Mouse (Mus musculus) limb, embryonic 11.5 days (tissue): Measurements from ENCODE around the gene Fign. TPM values are rescaled to one million over a fixed set of nuclear protein-coding genes. Genes with fewer than 3 reads are reported as not detected.
A peak's percentile ranks its signal among the peaks of the same experiment; 100 is the strongest.

ENCODE experiments used
- ATAC-seq: fragments of 200-750 bp; cut with Nextera tagmentation; 2 replicates; pipeline ENCODE4 v1.8.0; 2017; ENCODE audit warnings: low read depth; ENCODE audit not compliant: insufficient number of reproducible peaks, low FRiP score, low TSS enrichment
- DNase-seq: peaks from one replicate; pipeline ENCODE4 v3.0.0-alpha.2; 2015; ENCODE audit warnings: low spot score
- H3K27ac ChIP-seq: fragments of 300-500 bp; sonication (generic); replicated peaks from 2 replicates; pipeline ENCODE4 v1.5.1; 2014; ENCODE audit warnings: low read depth, mild to moderate bottlenecking, low read length
- H3K27me3 ChIP-seq: fragments of 300-500 bp; sonication (generic); 2 replicates; pipeline ENCODE4 v1.6.1; 2014; ENCODE audit warnings: mild to moderate bottlenecking, low read length, mixed read lengths; ENCODE audit not compliant: control insufficient read depth, insufficient read depth
- H3K36me3 ChIP-seq: fragments of 300-500 bp; sonication (generic); 2 replicates; pipeline ENCODE4 v1.6.1; 2014; ENCODE audit warnings: mild to moderate bottlenecking, low read length, moderate library complexity, mixed read lengths; ENCODE audit not compliant: control insufficient read depth, insufficient read depth
- H3K4me1 ChIP-seq: fragments of 300-500 bp; sonication (generic); 2 replicates; pipeline ENCODE4 v1.6.1; 2014; ENCODE audit warnings: low read length, mixed read lengths; ENCODE audit not compliant: control insufficient read depth, insufficient read depth
- H3K4me2 ChIP-seq: fragments of 300-500 bp; sonication (generic); 2 replicates; pipeline ENCODE4 v1.6.1; 2014; ENCODE audit warnings: low read depth, mild to moderate bottlenecking, moderate library complexity; ENCODE audit not compliant: severe bottlenecking
- H3K4me3 ChIP-seq: fragments of 300-500 bp; sonication (generic); 2 replicates; pipeline ENCODE4 v1.5.1; 2014; ENCODE audit warnings: low read depth, low read length
- H3K9ac ChIP-seq: fragments of 300-500 bp; sonication (generic); 2 replicates; pipeline ENCODE4 v1.6.1; 2014; ENCODE audit warnings: mild to moderate bottlenecking, low read length
- H3K9me3 ChIP-seq: fragments of 300-500 bp; sonication (generic); 2 replicates; pipeline ENCODE4 v1.6.1; 2016; ENCODE audit warnings: low read length; ENCODE audit not compliant: control insufficient read depth
- WGBS: fragments of 180-500 bp; shearing (Covaris S2); extraction: QIAGEN DNeasy Blood & Tissue Kit; methylation state at CpG from one replicate; pipeline ENCODE4 v1.1.7; 2014; 5-methylcytosine and 5-hydroxymethylcytosine counted together
- polyA plus RNA-seq: library from polyadenylated mRNA; unstranded; fragments of >200 nt; fragmentation: Nextera tagmentation; extraction: Ambion mirVana; gene quantifications from 2 replicates; pipeline ENCODE4 v1.2.1, GENCODE M21; 2014

Fign gene
- polyA plus RNA-seq, 1 experiment from 2014 or later = 13.4 TPM

GRCm38 (mm10) chr2:64075873-64076272 lies 22.0 kb downstream of the Fign start:
- H3K4me3 ChIP-seq = no peak overlapping the region
- no peak overlapping the region for H3K4me2 ChIP-seq
- no peak for DNase-seq

GRCm38 (mm10) chr2:64074602-64075389 lies 23.0 kb downstream of the Fign start:
- Histone ChIP-seq H3K9me3 (no peaks in the 10 kb centered on the region), H3K4me1 (peaks cover 22% of the 10 kb centered on the region), H3K9ac (no peak overlapping the region; the same call in 1 of the 2 replicates), H3K27ac (no peak overlapping the region), H3K4me3 (no peak overlapping the region), H3K36me3 (no peaks in the 10 kb centered on the region), H3K27me3 (no peaks in the 10 kb centered on the region), H3K4me2 (peak overlapping the region; percentile 18; the same call in 1 of the 2 replicates)
- ATAC-seq = 0 out of 2 replicates have a peak, but pooled peaks have one; percentile 53
- DNase-seq = no peak
- 19% methylated on average over 17 of the region's 17 CpGs for WGBS

More at GRCm38 (mm10) chr2:64075873-64076272, 22.0 kb downstream of the Fign start:
- Histone ChIP-seq H3K36me3 (no peaks in the 10 kb centered on the region), H3K27ac (no peak overlapping the region), H3K9me3 (no peaks in the 10 kb centered on the region), H3K27me3 (no peaks in the 10 kb centered on the region), H3K4me1 (peaks cover 28% of the 10 kb centered on the region), H3K9ac (no peak overlapping the region)
- ATAC-seq = no peak
- WGBS = 60% methylated on average over 6 of the region's 6 CpGs

- H3K4me2 ChIP-seq = no peak overlapping the region
- no peaks in the 10 kb centered on the region for H3K36me3 ChIP-seq
- no peak overlapping the region for H3K27ac ChIP-seq
- no peak overlapping the region for H3K4me3 ChIP-seq
- H3K27me3 ChIP-seq = no peaks in the 10 kb centered on the region
- DNase-seq = no peak
- no peaks in the 10 kb centered on the region for H3K9me3 ChIP-seq
- ATAC-seq = no peak
- peaks cover 19% of the 10 kb centered on the region for H3K4me1 ChIP-seq
- 16% methylated on average over 4 of the region's 4 CpGs for WGBS
- no peak overlapping the region for H3K9ac ChIP-seq
Measured at GRCm38 (mm10) chr2:64072158-64072557, 25.7 kb downstream of the Fign start.

GRCm38 (mm10) chr2:64069950-64070695 lies 27.7 kb downstream of the Fign start:
- Histone ChIP-seq H3K4me1 (peaks cover 10% of the 10 kb centered on the region), H3K27ac (no peak overlapping the region), H3K27me3 (no peaks in the 10 kb centered on the region), H3K9ac (no peak overlapping the region), H3K9me3 (no peaks in the 10 kb centered on the region), H3K4me3 (no peak overlapping the region), H3K4me2 (no peak overlapping the region), H3K36me3 (no peaks in the 10 kb centered on the region)
- DNase-seq (no peak), ATAC-seq (no peak)
- 87% methylated on average over 10 of the region's 10 CpGs for WGBS

- no peak for DNase-seq
- Histone ChIP-seq H3K27ac (no peak overlapping the region), H3K27me3 (no peaks in the 10 kb centered on the region), H3K9ac (no peak overlapping the region), H3K4me1 (no peaks in the 10 kb centered on the region), H3K36me3 (no peaks in the 10 kb centered on the region), H3K9me3 (no peaks in the 10 kb centered on the region), H3K4me3 (no peak overlapping the region), H3K4me2 (no peak overlapping the region)
- 68% methylated on average over 4 of the region's 4 CpGs for WGBS
- ATAC-seq = no peak
Measured at GRCm38 (mm10) chr2:64065511-64065910, 32.3 kb downstream of the Fign start.

- Histone ChIP-seq H3K9ac (no peak overlapping the region), H3K4me2 (no peak overlapping the region), H3K4me3 (no peak overlapping the region), H3K9me3 (no peaks in the 10 kb centered on the region), H3K4me1 (no peaks in the 10 kb centered on the region), H3K27ac (no peak overlapping the region), H3K27me3 (no peaks in the 10 kb centered on the region), H3K36me3 (no peaks in the 10 kb centered on the region)
- 88% methylated on average over 5 of the region's 5 CpGs for WGBS
- ATAC-seq (no peak), DNase-seq (no peak)
Measured at GRCm38 (mm10) chr2:64059477-64059876, 38.4 kb downstream of the Fign start.

GRCm38 (mm10) chr2:64048142-64048541 lies 49.7 kb downstream of the Fign start:
- Histone ChIP-seq H3K36me3 (no peaks in the 10 kb centered on the region), H3K9me3 (no peaks in the 10 kb centered on the region), H3K4me1 (no peaks in the 10 kb centered on the region), H3K4me3 (no peak overlapping the region), H3K9ac (no peak overlapping the region), H3K4me2 (no peak overlapping the region), H3K27me3 (no peaks in the 10 kb centered on the region), H3K27ac (no peak overlapping the region)
- 78% methylated on average over 2 of the region's 2 CpGs for WGBS
- DNase-seq = no peak
- ATAC-seq = no peak

- Histone ChIP-seq H3K27ac (no peak overlapping the region), H3K27me3 (no peaks in the 10 kb centered on the region), H3K4me1 (no peaks in the 10 kb centered on the region), H3K36me3 (no peaks in the 10 kb centered on the region), H3K4me2 (no peak overlapping the region), H3K9me3 (no peaks in the 10 kb centered on the region), H3K4me3 (no peak overlapping the region), H3K9ac (no peak overlapping the region)
- DNase-seq (no peak), ATAC-seq (no peak)
- 76% methylated on average over 3 of the region's 3 CpGs for WGBS
Measured at GRCm38 (mm10) chr2:64043099-64043498, 54.7 kb downstream of the Fign start.
